Mouse (Mus musculus) embryo, embryonic 10.5 days (tissue): ENCODE results near the gene Smyd3.

Experiments used
- DNase-seq: peaks from one replicate; pipeline ENCODE4 v3.0.0-alpha.2; 2015; ENCODE audit warnings: low spot score

The Smyd3 gene

GRCm38 (mm10) chr1:179517713-179518465, at the start of gene Smyd3:
TSS of gene Smyd3 (minus strand) at chr1:179518041.
- DNase-seq = peak; percentile 89

DNA sequence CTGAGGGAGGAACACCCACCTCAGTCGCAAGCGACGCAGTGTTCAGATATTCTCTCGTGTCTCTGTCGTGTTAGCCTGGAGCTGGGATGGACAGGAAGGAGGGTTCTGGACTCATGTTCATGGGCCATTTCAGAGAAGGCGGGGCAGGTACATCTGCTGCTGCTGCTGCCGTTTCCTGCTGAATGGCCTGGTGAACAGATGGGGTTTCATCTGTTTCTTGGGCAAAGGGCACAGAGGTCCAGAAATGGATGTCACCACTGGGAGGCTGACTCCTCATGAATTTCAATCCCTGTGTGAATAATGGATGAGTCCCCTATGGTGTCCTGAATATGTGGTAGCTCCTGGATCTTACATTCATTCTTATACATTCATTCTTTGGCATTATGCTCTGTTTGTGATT, 49.7 kb upstream of the Smyd3 start:
- peak; percentile 67 for DNase-seq

DNA sequence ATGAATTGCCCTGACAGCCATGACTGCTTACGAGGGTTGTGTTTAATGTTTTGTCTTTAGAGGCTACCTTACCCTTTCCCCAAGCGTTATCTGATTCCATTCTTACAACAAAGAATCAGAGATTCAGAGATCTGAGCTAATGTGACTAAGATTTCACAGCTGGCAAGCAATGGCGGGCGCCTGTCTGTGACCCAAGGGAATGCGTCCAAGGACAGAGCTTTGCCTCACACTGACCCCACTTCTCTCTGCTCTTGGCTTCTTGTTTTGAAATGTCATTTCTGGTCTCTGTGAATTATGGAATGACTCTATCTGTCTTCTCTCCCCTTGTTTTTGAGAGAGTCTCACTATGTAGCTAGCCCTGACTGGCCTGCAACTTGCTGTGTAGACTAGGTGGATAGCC, 46.1 kb upstream of the Smyd3 start:
- DNase-seq = no peak

GRCm38 (mm10) chr1:179563211-179563610, 45.4 kb upstream of the Smyd3 start:
- DNase-seq = no peak

GRCm38 (mm10) chr1:179560845-179561430, 43.1 kb upstream of the Smyd3 start:
- DNase-seq = no peak

- DNase-seq = no peak
Measured at GRCm38 (mm10) chr1:179559446-179560194, 41.8 kb upstream of the Smyd3 start.

GRCm38 (mm10) chr1:179556921-179557320, 39.1 kb upstream of the Smyd3 start:
- no peak for DNase-seq

DNA sequence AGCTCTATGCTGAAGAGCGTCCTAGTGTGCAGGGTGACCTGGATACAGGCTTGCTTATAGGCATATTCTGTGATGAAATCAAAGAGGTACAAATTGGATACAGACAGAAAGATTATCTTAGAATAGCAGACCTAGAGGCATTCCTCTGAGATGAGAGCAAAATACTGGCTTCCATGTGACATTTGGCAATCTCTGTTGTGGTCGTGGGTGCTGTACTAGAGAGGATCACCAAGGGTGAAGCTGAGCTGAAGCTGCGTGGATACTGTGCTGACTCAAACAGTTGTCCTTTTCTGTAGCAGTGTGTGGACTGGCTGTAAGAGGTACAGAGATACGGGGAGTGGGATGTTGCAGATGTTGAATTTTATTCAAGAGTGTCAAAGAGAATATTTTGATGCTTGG, 36.1 kb upstream of the Smyd3 start:
- no peak for DNase-seq

DNA sequence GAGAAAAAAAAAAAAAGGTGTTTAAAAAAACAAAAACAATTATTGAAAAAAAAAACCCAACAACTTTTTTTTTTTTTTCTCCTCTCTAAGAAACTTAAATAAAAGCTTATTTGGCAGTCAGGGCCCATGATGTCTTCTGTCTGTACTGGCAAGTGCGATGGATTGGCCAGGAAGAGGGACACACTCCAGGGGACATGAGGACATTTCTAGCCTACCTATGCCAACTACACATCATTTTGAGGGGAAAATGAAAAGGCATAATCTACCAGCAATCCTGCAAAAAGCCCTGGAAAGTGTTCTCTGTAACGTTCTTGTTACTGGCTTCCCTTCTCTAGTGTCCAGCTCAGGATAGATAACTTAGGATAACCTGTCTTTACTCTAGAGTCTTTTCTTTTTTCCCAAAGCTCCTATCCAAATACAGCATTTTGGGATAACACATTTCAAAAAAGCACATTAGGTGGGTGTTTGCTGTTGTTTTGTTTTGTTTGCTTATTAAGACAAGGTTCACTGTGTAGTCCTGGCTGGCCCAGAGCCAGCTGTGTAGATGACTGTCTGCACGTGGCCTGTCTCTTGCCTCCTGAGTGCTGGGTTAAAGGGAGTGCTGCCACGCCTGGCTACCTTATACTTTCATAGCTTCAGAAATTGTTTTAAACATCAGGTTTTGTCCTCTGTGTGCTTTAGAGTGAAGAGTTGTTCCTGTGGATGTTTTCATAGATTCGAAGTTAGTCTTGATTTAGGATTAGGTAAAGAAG, 35.5 kb upstream of the Smyd3 start:
- no peak for DNase-seq

DNA sequence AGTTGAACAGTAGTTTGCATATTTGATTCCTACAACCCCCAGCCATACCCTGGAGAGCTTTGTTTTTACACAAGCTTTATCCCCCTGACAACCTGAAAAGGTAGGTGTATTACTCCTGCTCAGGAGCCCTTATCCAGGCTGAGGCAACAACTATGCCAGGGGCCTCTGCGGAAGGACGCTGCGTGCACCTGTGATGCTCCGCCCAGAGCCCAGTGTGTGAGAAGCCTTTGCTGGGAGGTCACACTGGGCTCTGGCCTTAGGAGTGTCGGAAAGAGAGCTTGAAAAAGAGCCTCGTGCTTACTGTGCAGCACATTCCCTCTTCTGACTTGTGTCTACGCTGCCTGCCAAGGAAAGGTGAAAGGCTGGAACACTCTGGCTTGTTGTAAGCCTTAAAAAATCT, 34.9 kb upstream of the Smyd3 start:
- DNase-seq = no peak

DNA sequence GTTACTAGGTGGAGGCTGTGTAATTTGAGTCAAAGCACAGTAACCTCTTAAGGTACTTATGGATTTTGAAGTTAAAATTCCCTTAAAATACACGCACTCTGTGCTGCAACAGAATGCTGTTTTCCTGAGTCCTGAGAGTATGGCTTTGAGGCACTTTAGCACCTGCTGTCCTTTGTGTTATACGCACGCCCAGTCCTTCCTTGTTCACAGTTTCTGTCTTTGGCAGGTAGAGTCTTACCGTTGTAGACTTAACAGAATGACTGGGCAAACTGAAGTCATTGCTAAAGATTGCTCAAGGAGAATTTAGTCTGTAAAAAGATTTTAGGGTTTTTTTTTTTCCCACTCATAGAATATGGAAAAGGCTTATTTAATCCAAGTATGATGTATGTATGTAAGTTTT, 34.1 kb upstream of the Smyd3 start:
- no peak for DNase-seq

GRCm38 (mm10) chr1:179551336-179551735, 33.5 kb upstream of the Smyd3 start:
- DNase-seq = no peak

GRCm38 (mm10) chr1:179548996-179549752, 31.3 kb upstream of the Smyd3 start:
- DNase-seq = no peak

- peak; percentile 26 for DNase-seq
Measured at GRCm38 (mm10) chr1:179548220-179548619, 30.4 kb upstream of the Smyd3 start.

DNA sequence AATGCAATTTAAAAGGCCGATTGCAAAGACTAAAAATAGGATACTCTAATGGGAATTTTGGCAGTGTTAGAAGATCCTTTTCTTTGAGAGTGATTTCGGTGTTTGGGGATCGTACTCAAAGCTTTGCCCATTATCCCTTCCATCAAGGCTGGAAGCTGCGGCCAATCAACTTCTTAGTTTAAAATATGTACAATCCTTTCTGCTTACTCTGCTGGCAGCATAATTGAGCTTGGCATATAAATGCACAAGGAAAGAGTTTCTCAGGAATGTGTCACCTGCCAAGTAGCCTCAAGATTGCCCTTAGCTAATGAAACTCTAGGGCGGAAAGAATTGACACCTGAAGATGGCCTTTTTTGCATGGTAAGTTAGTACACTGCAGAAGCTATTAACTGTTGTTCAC, 29.3 kb upstream of the Smyd3 start:
- DNase-seq = peak; percentile 36

- no peak for DNase-seq
Measured at GRCm38 (mm10) chr1:179546551-179546917, 28.7 kb upstream of the Smyd3 start.

DNA sequence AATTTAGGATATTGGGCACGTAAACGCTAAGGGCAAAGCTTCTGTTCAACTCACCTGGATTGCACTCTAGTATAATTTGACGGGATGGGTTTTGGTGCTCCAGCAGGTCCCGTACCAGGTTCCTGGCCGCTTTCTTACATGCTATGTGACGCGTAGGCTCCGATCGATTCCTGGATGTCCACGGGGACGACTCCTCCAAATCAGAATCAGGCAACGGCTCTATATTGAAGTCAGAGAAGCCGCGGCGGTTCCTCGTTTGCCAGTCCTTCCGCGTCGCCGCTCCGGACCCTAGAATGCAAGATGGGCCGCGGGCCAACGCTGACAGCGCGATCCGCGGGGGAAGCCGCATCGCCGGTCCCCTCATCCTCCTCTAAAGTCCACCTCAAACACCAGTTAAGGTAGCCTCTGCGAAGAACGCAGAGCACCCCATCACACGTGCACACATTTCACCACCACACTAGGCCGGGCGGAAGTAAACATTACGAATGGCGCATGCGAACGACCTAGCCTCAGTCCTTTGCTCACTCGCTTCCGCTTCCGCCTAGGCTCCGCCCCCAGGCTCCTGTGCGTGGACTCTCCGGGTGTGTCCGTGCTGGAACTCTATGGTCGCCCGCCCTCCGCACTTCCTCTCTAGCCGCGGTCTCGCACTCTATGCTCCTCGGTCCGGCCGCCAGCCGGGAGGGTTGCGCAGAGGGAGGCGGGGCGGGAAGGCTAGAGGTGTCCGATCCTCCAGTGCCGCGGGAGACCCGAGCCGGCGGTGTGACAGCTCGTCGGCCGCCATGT, 28.1 kb upstream of the Smyd3 start, which contains the start of the genes Tfb2m and Cnst:
TSS of gene Tfb2m (minus strand) at position 500 of the 783 bp plus-strand sequence.
TSS of gene Cnst (plus strand) at position 603 of the 783 bp plus-strand sequence.
- peak; percentile 98 for DNase-seq

DNA sequence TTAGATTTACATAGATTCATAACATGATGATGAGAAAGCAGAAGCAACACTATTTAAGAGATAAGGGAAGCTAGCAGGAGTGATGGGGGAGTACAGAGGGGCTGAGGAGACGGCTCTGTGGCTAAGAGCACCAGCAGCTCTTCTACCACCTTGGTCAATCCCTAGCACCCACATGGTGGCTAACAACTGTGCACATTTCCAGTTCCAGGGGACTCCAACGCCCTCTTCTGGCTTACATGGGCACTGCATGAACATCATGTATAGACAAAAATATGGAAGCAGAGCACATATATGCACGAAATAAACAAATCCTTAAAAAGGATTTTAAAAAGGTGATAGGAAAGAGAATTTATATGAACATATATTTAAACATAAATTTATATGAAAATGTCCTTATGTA, 23.7 kb upstream of the Smyd3 start:
- no peak for DNase-seq

GRCm38 (mm10) chr1:179539887-179540286, 22.0 kb upstream of the Smyd3 start:
- no peak for DNase-seq

DNA sequence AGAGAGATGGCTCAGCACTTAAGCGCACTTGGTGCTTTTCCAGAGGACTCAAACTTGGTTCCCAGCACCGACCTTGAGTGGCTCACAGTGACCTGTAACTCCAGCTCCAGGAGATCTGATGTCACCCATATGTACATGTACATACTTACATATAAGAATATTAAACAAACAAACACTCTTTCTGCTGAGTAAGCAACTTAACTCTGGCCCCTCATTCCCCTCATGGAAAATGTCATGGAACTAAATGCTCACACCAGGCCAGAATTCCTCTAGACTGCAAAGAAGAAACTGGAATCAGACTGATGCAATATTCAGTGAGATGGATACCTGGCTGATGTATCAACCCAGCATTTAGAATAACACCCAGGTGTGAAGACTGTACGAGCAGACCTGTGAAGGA, 21.2 kb upstream of the Smyd3 start:
- no peak for DNase-seq

- no peak for DNase-seq
Measured at GRCm38 (mm10) chr1:179519901-179520300, 2.1 kb upstream of the Smyd3 start.
